Mouse (Mus musculus) forebrain, embryonic 12.5 days (tissue): ENCODE results near the gene Elk3. TPM values are rescaled to one million over a fixed set of nuclear protein-coding genes. Genes with fewer than 3 reads are reported as not detected.

ENCODE experiments used
- ATAC-seq: fragments of 200-750 bp; cut with Nextera tagmentation; 2 replicates; pipeline ENCODE4 v1.8.0; 2017; ENCODE audit warnings: moderate TSS enrichment; ENCODE audit not compliant: low FRiP score
- H3K27ac ChIP-seq: fragments of 300-500 bp; sonication (generic); 2 replicates; pipeline ENCODE4 v1.5.1; 2016; ENCODE audit warnings: mild to moderate bottlenecking
- H3K27me3 ChIP-seq: fragments of 300-500 bp; sonication (generic); 2 replicates; pipeline ENCODE4 v1.6.1; 2016; ENCODE audit warnings: mild to moderate bottlenecking
- H3K36me3 ChIP-seq: fragments of 300-500 bp; sonication (generic); replicated peaks from 2 replicates; pipeline ENCODE4 v1.6.1; 2016; ENCODE audit warnings: mild to moderate bottlenecking
- H3K4me1 ChIP-seq: fragments of 300-500 bp; sonication (generic); 2 replicates; pipeline ENCODE4 v1.6.1; 2016
- H3K4me2 ChIP-seq: fragments of 300-500 bp; sonication (generic); 2 replicates; pipeline ENCODE4 v1.6.1; 2016; ENCODE audit warnings: mild to moderate bottlenecking, moderate library complexity
- H3K4me3 ChIP-seq: fragments of 300-500 bp; sonication (generic); replicated peaks from 2 replicates; pipeline ENCODE4 v1.5.1; 2016; ENCODE audit warnings: mild to moderate bottlenecking
- H3K9ac ChIP-seq: fragments of 300-500 bp; sonication (generic); 2 replicates; pipeline ENCODE4 v1.6.1; 2016; ENCODE audit warnings: mild to moderate bottlenecking
- H3K9me3 ChIP-seq: fragments of 300-500 bp; sonication (generic); 2 replicates; pipeline ENCODE4 v1.6.1; 2016
- WGBS: fragments of 180-500 bp; shearing (Covaris S2); methylation state at CpG from one replicate; pipeline ENCODE4 v1.1.7; 2016; 5-methylcytosine and 5-hydroxymethylcytosine counted together
- polyA plus RNA-seq: library from polyadenylated mRNA; unstranded; fragments of >200 nt; fragmentation: Nextera tagmentation; extraction: Ambion mirVana; gene quantifications from 2 replicates; pipeline ENCODE4 v1.2.1, GENCODE M21; 2016

The Elk3 gene
- polyA plus RNA-seq, 1 experiment from 2014 or later, result 12.6 TPM

GRCm38 (mm10) chr10:93274277-93274696 is 36.6 kb downstream of the Elk3 start:
- Histone ChIP-seq H3K27ac (no peak overlapping the region), H3K9ac (no peak overlapping the region), H3K9me3 (no peaks in the 10 kb centered on the region), H3K4me3 (no peak overlapping the region), H3K4me1 (peaks cover 35% of the 10 kb centered on the region), H3K27me3 (no peaks in the 10 kb centered on the region), H3K36me3 (no peaks in the 10 kb centered on the region), H3K4me2 (no peak overlapping the region)
- no peak for ATAC-seq
- WGBS, result 68% methylated on average over 2 of the region's 2 CpGs

DNA sequence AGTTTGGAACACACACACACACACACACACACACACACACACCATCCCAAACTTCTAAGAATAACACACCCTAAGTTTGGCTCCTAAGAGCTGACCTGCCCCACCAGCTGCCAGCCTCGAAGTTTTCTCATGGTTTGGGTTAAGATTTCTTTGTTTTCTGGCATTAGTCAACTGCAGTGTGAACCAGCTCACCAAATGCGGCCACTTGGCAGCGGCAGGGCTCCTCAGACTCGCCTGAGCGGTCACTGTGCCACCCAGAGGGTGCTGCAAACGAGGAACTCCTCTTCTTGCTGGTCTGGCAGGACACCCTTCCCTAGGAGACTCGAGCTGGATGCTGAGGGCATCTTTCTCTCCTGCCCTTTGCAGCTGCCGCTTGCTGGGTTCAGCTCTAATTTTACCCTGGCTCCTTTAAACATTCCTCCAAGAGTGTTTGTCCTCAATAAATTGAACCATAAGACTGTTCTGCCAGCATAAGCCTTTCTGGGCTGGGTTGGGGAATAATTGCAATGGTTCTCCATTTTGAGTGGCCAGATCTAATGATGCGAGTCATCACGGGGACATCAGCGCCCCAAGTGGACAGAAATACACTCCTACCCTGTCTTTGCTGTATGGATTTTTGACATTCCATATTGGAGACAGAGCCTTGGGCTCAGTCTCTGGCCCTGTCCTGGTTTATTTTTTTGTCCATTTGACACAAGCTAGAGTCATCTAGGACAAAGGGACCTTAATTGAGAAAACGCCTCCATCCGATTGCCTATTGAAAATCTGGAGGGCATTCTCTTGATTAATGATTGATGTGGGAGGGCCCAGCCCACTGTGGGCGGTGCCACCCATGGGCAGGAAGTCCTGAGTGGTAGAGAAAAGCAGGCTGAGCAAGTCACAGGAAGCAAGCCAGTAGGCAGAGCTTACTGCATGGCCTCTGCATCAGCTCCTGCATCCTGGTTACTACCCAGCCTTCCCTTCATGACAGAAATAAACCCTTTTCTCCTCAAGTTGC is 37.7 kb downstream of the Elk3 start:
- Histone ChIP-seq H3K9ac (no peak overlapping the region), H3K4me3 (no peak overlapping the region), H3K4me1 (peaks cover 35% of the 10 kb centered on the region), H3K27me3 (no peaks in the 10 kb centered on the region), H3K4me2 (no peak overlapping the region), H3K9me3 (no peaks in the 10 kb centered on the region), H3K27ac (no peak overlapping the region), H3K36me3 (no peaks in the 10 kb centered on the region)
- 79% methylated on average over 14 of the region's 14 CpGs for WGBS
- no peak for ATAC-seq

DNA sequence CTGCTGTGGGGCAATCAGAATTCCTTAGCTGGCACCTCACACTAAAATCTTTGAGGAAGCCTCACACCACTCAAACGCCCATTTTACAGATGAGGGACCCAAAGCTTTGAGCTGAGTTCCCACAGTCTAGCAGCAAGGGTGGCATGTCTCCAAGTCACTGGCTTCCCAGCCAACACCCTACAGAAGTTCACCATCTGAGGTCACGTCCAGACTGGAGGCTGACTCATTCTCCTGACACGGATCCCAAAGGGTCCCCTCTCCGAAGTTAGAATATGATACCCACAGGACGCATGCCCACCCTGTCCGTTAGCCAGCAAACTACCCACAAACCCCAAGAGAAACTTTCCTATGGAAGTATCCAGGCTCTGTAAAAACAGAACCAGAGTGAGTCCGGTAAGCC is 39.1 kb downstream of the Elk3 start:
- no peaks in the 10 kb centered on the region for H3K27me3 ChIP-seq
- H3K9me3 ChIP-seq, result no peaks in the 10 kb centered on the region
- no peak overlapping the region for H3K9ac ChIP-seq
- H3K4me1 ChIP-seq, result peaks cover 31% of the 10 kb centered on the region
- WGBS, result 92% methylated on average over 7 of the region's 7 CpGs
- no peak overlapping the region for H3K4me2 ChIP-seq
- ATAC-seq, result no peak
- no peaks in the 10 kb centered on the region for H3K36me3 ChIP-seq
- no peak overlapping the region for H3K27ac ChIP-seq
- H3K4me3 ChIP-seq, result no peak overlapping the region

DNA sequence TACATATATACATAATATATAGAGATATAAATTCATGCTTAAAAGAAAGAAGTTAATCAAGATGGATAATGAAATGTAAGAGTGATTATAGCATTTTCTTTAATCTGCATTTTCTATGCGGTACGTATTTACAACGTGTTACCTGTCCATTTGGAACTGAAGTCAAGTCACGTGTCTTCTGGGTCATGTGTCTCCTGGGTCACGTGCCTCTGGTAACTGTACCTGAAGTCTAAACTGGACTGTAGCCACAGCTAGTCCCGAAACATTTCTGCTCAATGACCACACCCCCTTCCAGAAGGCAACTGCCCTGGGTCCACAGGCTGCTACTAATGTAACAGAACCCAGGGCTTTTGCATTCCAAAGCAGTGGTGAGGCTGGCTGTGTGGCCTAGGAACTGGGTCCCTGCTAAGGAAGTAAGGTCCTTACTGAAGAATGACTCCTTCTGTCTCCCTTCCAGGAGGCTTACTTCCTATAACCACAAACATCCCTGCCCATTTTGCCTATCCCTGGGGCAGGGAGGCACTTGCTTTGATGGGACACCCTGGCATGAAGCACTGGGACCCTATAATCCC is 40.0 kb downstream of the Elk3 start:
- no peaks in the 10 kb centered on the region for H3K9me3 ChIP-seq
- ATAC-seq, result no peak
- H3K9ac ChIP-seq, result no peak overlapping the region
- WGBS, result 90% methylated on average over 6 of the region's 6 CpGs
- H3K4me3 ChIP-seq, result no peak overlapping the region
- H3K27ac ChIP-seq, result no peak overlapping the region
- peaks cover 22% of the 10 kb centered on the region for H3K4me1 ChIP-seq
- no peak overlapping the region for H3K4me2 ChIP-seq
- H3K36me3 ChIP-seq, result no peaks in the 10 kb centered on the region
- no peaks in the 10 kb centered on the region for H3K27me3 ChIP-seq

GRCm38 (mm10) chr10:93269744-93270143 is 41.2 kb downstream of the Elk3 start:
- H3K27ac ChIP-seq, result no peak overlapping the region
- H3K9ac ChIP-seq, result no peak overlapping the region
- H3K9me3 ChIP-seq, result no peaks in the 10 kb centered on the region
- peaks cover 14% of the 10 kb centered on the region for H3K4me1 ChIP-seq
- 72% methylated on average over 4 of the region's 4 CpGs for WGBS
- no peaks in the 10 kb centered on the region for H3K27me3 ChIP-seq
- no peak for ATAC-seq
- no peaks in the 10 kb centered on the region for H3K36me3 ChIP-seq
- no peak overlapping the region for H3K4me3 ChIP-seq
- H3K4me2 ChIP-seq, result no peak overlapping the region

- 94% methylated on average over 3 of the region's 3 CpGs for WGBS
- no peak for ATAC-seq
Measured at GRCm38 (mm10) chr10:93268339-93268738, 42.6 kb downstream of the Elk3 start.

DNA sequence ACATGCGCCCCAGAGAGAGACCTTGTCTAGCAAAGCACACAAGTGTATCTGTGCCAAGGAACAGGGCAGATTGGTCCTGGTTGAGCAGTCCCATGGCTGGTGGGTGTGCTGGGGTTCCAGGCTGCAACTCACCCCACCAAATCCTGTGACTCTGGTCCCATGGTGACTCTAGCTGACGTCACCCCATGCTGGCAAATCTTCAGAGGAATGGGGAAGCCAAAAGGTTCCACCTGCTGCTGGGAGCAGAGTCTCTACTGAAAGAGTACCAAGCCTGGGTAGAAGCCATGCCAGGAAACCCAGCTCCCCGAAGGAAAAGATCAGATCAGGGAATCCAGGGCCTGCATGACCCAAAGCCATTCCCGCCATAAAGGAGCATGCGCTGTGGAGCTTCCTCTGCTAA is 43.4 kb downstream of the Elk3 start:
- Histone ChIP-seq H3K36me3 (no peaks in the 10 kb centered on the region), H3K4me3 (no peak overlapping the region), H3K9ac (no peak overlapping the region), H3K4me2 (no peak overlapping the region), H3K27me3 (no peaks in the 10 kb centered on the region), H3K4me1 (peaks cover 29% of the 10 kb centered on the region), H3K9me3 (no peaks in the 10 kb centered on the region), H3K27ac (no peak overlapping the region)
- no peak for ATAC-seq
- WGBS, result 92% methylated on average over 5 of the region's 5 CpGs

More at GRCm38 (mm10) chr10:93268339-93268738, 42.6 kb downstream of the Elk3 start:
- H3K9me3 ChIP-seq, result no peaks in the 10 kb centered on the region
- no peak overlapping the region for H3K27ac ChIP-seq
- no peak overlapping the region for H3K4me3 ChIP-seq
- H3K9ac ChIP-seq, result no peak overlapping the region
- H3K4me1 ChIP-seq, result peaks cover 24% of the 10 kb centered on the region
- H3K27me3 ChIP-seq, result no peaks in the 10 kb centered on the region
- no peaks in the 10 kb centered on the region for H3K36me3 ChIP-seq
- H3K4me2 ChIP-seq, result no peak overlapping the region

DNA sequence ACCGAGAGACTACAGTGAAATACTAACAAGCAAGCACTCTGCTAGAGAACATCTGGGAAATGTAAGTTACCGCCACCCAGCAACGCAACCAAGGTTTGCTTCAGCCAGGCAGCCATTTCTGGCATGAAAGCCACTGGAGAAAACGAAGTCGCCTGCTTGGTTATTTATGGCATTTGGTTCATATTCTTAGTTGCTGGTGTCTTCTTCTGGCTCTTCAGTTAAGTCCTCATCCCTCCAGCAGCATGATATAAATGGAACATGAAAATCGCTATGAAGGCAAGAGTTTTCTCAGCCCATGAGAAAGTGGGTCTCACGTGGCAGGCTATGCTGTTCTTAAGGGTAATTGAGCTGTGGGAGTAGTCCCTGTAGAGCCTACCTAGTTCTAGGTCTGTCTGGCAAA is 44.4 kb downstream of the Elk3 start:
- 95% methylated on average over 7 of the region's 7 CpGs for WGBS

DNA sequence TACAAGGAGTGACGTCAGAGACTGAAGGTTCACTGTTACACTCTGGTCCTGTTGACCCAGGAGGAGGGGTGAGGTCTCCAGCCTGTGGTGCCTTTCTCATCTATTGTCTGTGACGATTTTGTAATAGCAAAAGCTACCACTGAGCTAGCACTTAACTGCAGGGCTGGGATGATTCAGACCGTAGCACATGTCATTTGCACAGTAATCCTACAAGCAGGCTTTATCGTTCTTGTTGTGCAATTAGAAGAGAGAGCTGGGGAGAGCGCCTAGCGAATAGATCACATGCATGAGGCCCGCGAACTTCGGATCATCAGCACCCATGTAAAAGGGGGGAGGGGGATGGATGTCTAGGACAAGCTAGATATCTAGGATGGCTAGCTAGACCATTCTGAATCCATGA is 45.1 kb downstream of the Elk3 start:
- no peak for ATAC-seq
- H3K4me2 ChIP-seq, result no peak overlapping the region
- no peak overlapping the region for H3K27ac ChIP-seq
- no peaks in the 10 kb centered on the region for H3K27me3 ChIP-seq
- H3K36me3 ChIP-seq, result no peaks in the 10 kb centered on the region
- peaks cover 45% of the 10 kb centered on the region for H3K4me1 ChIP-seq
- WGBS, result 88% methylated on average over 9 of the region's 9 CpGs
- H3K9ac ChIP-seq, result no peak overlapping the region
- no peaks in the 10 kb centered on the region for H3K9me3 ChIP-seq
- H3K4me3 ChIP-seq, result no peak overlapping the region

More for the DNA sequence above, 44.4 kb downstream of the Elk3 start:
- Histone ChIP-seq H3K9ac (no peak overlapping the region), H3K9me3 (no peaks in the 10 kb centered on the region), H3K4me2 (no peak overlapping the region), H3K36me3 (no peaks in the 10 kb centered on the region), H3K4me3 (no peak overlapping the region), H3K27me3 (no peaks in the 10 kb centered on the region), H3K27ac (no peak overlapping the region), H3K4me1 (peaks cover 38% of the 10 kb centered on the region)
- no peak for ATAC-seq

DNA sequence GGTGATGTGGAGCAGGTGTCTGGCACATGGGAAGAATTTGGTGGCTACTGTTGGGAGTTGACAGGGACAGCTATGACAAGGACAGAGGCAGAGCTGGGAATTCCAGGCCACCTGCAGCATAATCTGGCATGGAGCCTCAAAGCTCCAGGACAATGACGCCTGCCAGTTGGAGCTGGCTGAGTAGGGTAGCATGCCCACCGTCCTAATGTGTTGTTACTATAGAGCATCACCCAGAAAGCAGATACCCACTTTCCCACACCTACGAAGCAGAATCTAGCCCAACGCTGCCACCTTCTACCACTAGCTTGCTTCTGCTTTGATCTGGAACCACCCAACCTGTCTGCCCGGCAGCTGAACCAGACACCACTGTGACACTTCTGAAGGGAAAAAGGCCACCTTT is 46.9 kb downstream of the Elk3 start:
- WGBS, result 76% methylated on average over 5 of the region's 5 CpGs
- Histone ChIP-seq H3K4me1 (peaks cover 42% of the 10 kb centered on the region), H3K36me3 (no peaks in the 10 kb centered on the region), H3K27ac (0 out of 2 replicates have a peak overlapping the region, but pooled peaks have one; percentile 53), H3K9ac (no peak overlapping the region), H3K9me3 (no peaks in the 10 kb centered on the region), H3K4me3 (no peak overlapping the region), H3K27me3 (no peaks in the 10 kb centered on the region), H3K4me2 (no peak overlapping the region; the same call in 1 of the 2 replicates)
- peak; percentile 15; the same call in 1 of the 2 replicates for ATAC-seq

DNA sequence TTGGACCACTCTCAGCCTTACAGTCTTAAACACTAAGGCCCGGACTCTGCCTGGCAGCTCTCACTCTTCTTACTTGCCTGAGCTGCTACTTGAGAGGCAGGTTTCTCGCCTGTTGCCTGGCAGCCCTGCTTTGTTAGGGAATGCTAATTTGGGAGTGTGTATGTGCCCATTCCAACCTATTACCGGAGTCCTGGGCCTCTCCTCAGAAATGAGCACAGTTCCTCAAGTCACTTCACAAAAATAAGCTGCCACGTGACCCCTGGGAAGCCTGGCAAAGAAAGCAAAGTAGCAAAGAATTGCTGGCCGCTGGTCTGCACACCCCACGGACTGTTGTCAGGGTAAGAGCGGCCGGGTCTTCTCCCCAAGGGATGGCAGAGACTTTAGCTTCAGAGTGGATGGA is 47.5 kb downstream of the Elk3 start:
- Histone ChIP-seq H3K27me3 (no peaks in the 10 kb centered on the region), H3K4me2 (no peak overlapping the region; the same call in 1 of the 2 replicates), H3K36me3 (no peaks in the 10 kb centered on the region), H3K4me1 (peaks cover 42% of the 10 kb centered on the region), H3K4me3 (no peak overlapping the region), H3K9ac (no peak overlapping the region), H3K9me3 (no peaks in the 10 kb centered on the region), H3K27ac (peak overlapping the region; percentile 53)
- 25% methylated on average over 8 of the region's 8 CpGs for WGBS
- ATAC-seq, result peak; percentile 56; the same call in 1 of the 2 replicates

DNA sequence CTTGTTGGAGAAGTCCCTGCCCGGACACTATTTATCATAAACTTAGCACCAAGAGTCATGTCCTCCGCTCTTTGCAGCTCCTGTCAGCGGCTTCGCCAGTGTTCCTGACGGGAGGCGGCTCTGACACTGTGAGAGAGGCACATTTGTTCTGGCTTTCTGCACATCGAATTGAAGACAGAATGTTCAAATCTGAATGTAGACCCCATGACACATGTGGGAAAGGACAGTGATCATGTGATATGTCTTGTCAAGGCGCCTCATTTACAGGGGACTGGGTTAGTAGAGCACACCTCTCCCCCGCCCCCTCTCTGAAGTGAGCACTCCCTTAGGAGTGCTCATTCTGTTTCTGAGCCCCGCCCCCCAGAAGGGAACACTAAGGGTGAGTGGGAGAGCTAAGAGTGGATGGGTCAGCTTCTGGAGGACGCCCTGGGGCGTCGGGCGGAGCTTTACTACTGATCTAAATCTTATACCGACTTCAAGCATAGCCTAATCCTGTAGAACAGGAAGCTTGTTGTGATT is 48.9 kb downstream of the Elk3 start:
- 12% methylated on average over 15 of the region's 15 CpGs for WGBS
- H3K27me3 ChIP-seq, result no peaks in the 10 kb centered on the region
- no peaks in the 10 kb centered on the region for H3K36me3 ChIP-seq
- H3K4me1 ChIP-seq, result peaks cover 45% of the 10 kb centered on the region
- H3K9ac ChIP-seq, result peak overlapping the region; percentile 29; the same call in 1 of the 2 replicates
- ATAC-seq, result peak; percentile 62; the same call in 1 of the 2 replicates
- H3K9me3 ChIP-seq, result no peaks in the 10 kb centered on the region
- H3K4me3 ChIP-seq, result peak overlapping the region; percentile 7; the same call in 1 of the 2 replicates
- H3K27ac ChIP-seq, result peak overlapping the region; percentile 48
- H3K4me2 ChIP-seq, result peak overlapping the region; percentile 38
